Mouse (Mus musculus) cortical plate, adult 2 months (tissue): ENCODE data around the gene Itpripl2.

Experiments used
- CTCF ChIP-seq: fragments of 200-500 bp; IDR thresholded peaks from 2 replicates; pipeline ENCODE4 v1.5.1; 2011; ENCODE audit warnings: mild to moderate bottlenecking, control low read depth, low read length; ENCODE audit not compliant: insufficient read depth; ENCODE audit errors: extremely low read depth
- POLR2A ChIP-seq: fragments of 200-500 bp; IDR thresholded peaks from 2 replicates; pipeline ENCODE4 v1.6.1; 2011; ENCODE audit warnings: mild to moderate bottlenecking, low read length, control low read depth; ENCODE audit not compliant: insufficient read depth; ENCODE audit errors: extremely low read depth

DNA sequence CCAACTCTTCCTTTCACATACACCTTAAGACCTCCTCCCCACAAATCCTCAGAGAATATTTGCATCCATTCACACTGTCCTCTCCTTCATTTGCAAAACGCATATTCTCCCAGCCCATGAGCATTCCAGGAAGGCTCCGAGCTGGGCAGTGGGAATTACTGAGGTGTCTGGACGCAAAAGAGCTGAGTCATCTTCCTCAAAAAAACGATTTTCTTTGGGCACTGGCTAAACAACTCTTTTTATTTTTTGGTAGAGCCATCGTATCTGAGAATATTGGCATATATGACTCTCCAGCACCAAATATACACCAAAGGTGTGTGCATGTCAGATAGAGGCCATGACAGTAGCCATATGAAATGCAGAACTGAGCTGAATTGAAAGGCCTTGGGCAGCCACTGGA lies 4.9 kb downstream of the Itpripl2 start:
- TF ChIP-seq POLR2A = no peak
- no peak for TF ChIP-seq CTCF
